22 mouse cellular contexts compared by ENCODE assay signal in genomic region chr3:14390656-14391055, GRCm38 (mm10).
"Had no signal": no experiment of that assay in that cellular context is flagged by ENCODE, and none has a peak within 500 bp of the region (broad histone marks: within the 10 kb centered on the region; RNA-seq: fewer than 3 reads in every experiment).

No protein-coding gene starts in this region.

- H3K36me3 ChIP-seq: heart, embryonic 13.5 days; heart, embryonic 15.5 days; hindbrain, embryonic 13.5 days; hindbrain, embryonic 15.5 days; kidney, embryonic 15.5 days; limb, embryonic 13.5 days; limb, embryonic 15.5 days; liver, embryonic 12.5 days had no signal

- DNase-seq: forebrain, postnatal 0 days; gastrocnemius, postnatal 14 days; gastrocnemius, postnatal 36 days; heart, adult 11 months; heart, adult 2 months; heart, postnatal 14 days; heart, postnatal 36 days; layer of hippocampus, adult 9-11 months; layer of hippocampus, postnatal 36 days; left cerebral cortex, postnatal 4 days had no signal

- H3K4me2 ChIP-seq: heart, embryonic 11.5 days; heart, embryonic 13.5 days; heart, embryonic 15.5 days; hindbrain, embryonic 13.5 days; hindbrain, embryonic 15.5 days; kidney, embryonic 15.5 days; limb, embryonic 13.5 days; limb, embryonic 15.5 days; liver, embryonic 12.5 days had no signal

- H3K9ac ChIP-seq: forebrain, postnatal 0 days; heart, embryonic 13.5 days; heart, embryonic 15.5 days; hindbrain, embryonic 13.5 days; hindbrain, embryonic 15.5 days; kidney, embryonic 15.5 days; limb, embryonic 13.5 days; limb, embryonic 15.5 days; liver, embryonic 12.5 days; liver, embryonic 14.5 days had no signal

- ATAC-seq: forebrain, postnatal 0 days; hindbrain, postnatal 0 days; intestine, embryonic 16.5 days; liver, embryonic 12.5 days had no signal

- H3K4me3 ChIP-seq: heart, adult 2 months; heart, embryonic 13.5 days; heart, embryonic 15.5 days; hindbrain, embryonic 13.5 days; hindbrain, embryonic 15.5 days; kidney, embryonic 15.5 days; limb, embryonic 13.5 days; limb, embryonic 15.5 days; liver, embryonic 12.5 days had no signal

- H3K27ac ChIP-seq: heart, adult 2 months; heart, embryonic 13.5 days; heart, embryonic 15.5 days; hindbrain, embryonic 13.5 days; hindbrain, embryonic 15.5 days; hindbrain, postnatal 0 days; kidney, embryonic 15.5 days; limb, embryonic 13.5 days; limb, embryonic 15.5 days; liver, embryonic 12.5 days; liver, embryonic 14.5 days had no signal

- H3K27me3 ChIP-seq: heart, embryonic 13.5 days; heart, embryonic 15.5 days; hindbrain, embryonic 13.5 days; hindbrain, embryonic 15.5 days; kidney, embryonic 15.5 days; limb, embryonic 13.5 days; limb, embryonic 15.5 days; liver, embryonic 12.5 days had no signal

- H3K4me1 ChIP-seq: heart, embryonic 13.5 days; heart, embryonic 15.5 days; hindbrain, embryonic 13.5 days; hindbrain, embryonic 15.5 days; kidney, embryonic 15.5 days; limb, embryonic 13.5 days; limb, embryonic 15.5 days; liver, embryonic 12.5 days had no signal

- H3K9me3 ChIP-seq: heart, embryonic 13.5 days; heart, embryonic 15.5 days; hindbrain, embryonic 13.5 days; hindbrain, embryonic 15.5 days; kidney, embryonic 15.5 days; limb, embryonic 13.5 days; limb, embryonic 15.5 days; liver, embryonic 12.5 days had no signal
